Mouse (Mus musculus) neural tube, embryonic 12.5 days (tissue): Measurements from ENCODE around the gene Gm39566. TPM values are rescaled to one million over a fixed set of nuclear protein-coding genes. Genes with fewer than 3 reads are reported as not detected.

Source experiments
- ATAC-seq: fragments of 200-750 bp; cut with Nextera tagmentation; 2 replicates; pipeline ENCODE4 v1.8.0; 2017; ENCODE audit warnings: low read depth, mild to moderate bottlenecking, moderate TSS enrichment, moderate library complexity; ENCODE audit not compliant: low FRiP score
- H3K27ac ChIP-seq: fragments of 300-500 bp; sonication (generic); 2 replicates; pipeline ENCODE4 v1.5.1; 2016
- H3K27me3 ChIP-seq: fragments of 300-500 bp; sonication (generic); replicated peaks from 2 replicates; pipeline ENCODE4 v1.6.1; 2016; ENCODE audit warnings: mild to moderate bottlenecking
- H3K36me3 ChIP-seq: fragments of 300-500 bp; sonication (generic); 2 replicates; pipeline ENCODE4 v1.6.1; 2016; ENCODE audit warnings: mild to moderate bottlenecking
- H3K4me1 ChIP-seq: fragments of 300-500 bp; sonication (generic); 2 replicates; pipeline ENCODE4 v1.6.1; 2016
- H3K4me2 ChIP-seq: fragments of 300-500 bp; sonication (generic); replicated peaks from 2 replicates; pipeline ENCODE4 v1.6.1; 2016; ENCODE audit warnings: mild to moderate bottlenecking
- H3K4me3 ChIP-seq: fragments of 300-500 bp; sonication (generic); 2 replicates; pipeline ENCODE4 v1.5.1; 2016
- H3K9ac ChIP-seq: fragments of 300-500 bp; sonication (generic); 2 replicates; pipeline ENCODE4 v1.6.1; 2016; ENCODE audit warnings: mild to moderate bottlenecking
- H3K9me3 ChIP-seq: fragments of 300-500 bp; sonication (generic); 2 replicates; pipeline ENCODE4 v1.6.1; 2016; ENCODE audit warnings: mild to moderate bottlenecking
- WGBS: fragments of 180-500 bp; shearing (Covaris S2); methylation state at CpG from one replicate; pipeline ENCODE4 v1.1.7; 2016; 5-methylcytosine and 5-hydroxymethylcytosine counted together
- polyA plus RNA-seq: library from polyadenylated mRNA; unstranded; fragments of >200 nt; fragmentation: Nextera tagmentation; extraction: Ambion mirVana; gene quantifications from 2 replicates; pipeline ENCODE4 v1.2.1, GENCODE M21; 2016

Gene Gm39566
- polyA plus RNA-seq, 1 experiment from 2014 or later: not detected

GRCm38 (mm10) chr11:69803786-69804651, 11.1 kb downstream of the Gm39566 start:
- peaks cover 61% of the 10 kb centered on the region for H3K4me1 ChIP-seq
- no peaks in the 10 kb centered on the region for H3K36me3 ChIP-seq
- peaks cover 71% of the 10 kb centered on the region for H3K27me3 ChIP-seq
- peaks cover 5% of the 10 kb centered on the region; the same call in 1 of the 2 replicates for H3K9me3 ChIP-seq
- WGBS: 1% methylated on average over 60 of the region's 60 CpGs
- H3K4me3 ChIP-seq: peak overlapping the region; percentile 54
- peak overlapping the region; percentile 69 for H3K9ac ChIP-seq
- H3K4me2 ChIP-seq: peak overlapping the region; percentile 92
- H3K27ac ChIP-seq: 0 out of 2 replicates have a peak overlapping the region, but pooled peaks have one; percentile 20
- 0 out of 2 replicates have a peak, but pooled peaks have one; percentile 7 for ATAC-seq

GRCm38 (mm10) chr11:69803328-69803727, 11.8 kb downstream of the Gm39566 start:
- Histone ChIP-seq H3K27me3 (peaks cover 72% of the 10 kb centered on the region), H3K9ac (peak overlapping the region; percentile 69), H3K4me2 (peak overlapping the region; percentile 92), H3K4me1 (peaks cover 68% of the 10 kb centered on the region), H3K36me3 (no peaks in the 10 kb centered on the region), H3K9me3 (peaks cover 5% of the 10 kb centered on the region; the same call in 1 of the 2 replicates), H3K27ac (0 out of 2 replicates have a peak overlapping the region, but pooled peaks have one; percentile 20), H3K4me3 (peak overlapping the region; percentile 54)
- 2% methylated on average over 12 of the region's 12 CpGs for WGBS
- ATAC-seq: no peak

- peak overlapping the region; percentile 46; the same call in 1 of the 2 replicates for H3K27ac ChIP-seq
- H3K4me2 ChIP-seq: peak overlapping the region; percentile 92
- peaks cover 75% of the 10 kb centered on the region for H3K27me3 ChIP-seq
- peaks cover 5% of the 10 kb centered on the region; the same call in 1 of the 2 replicates for H3K9me3 ChIP-seq
- no peaks in the 10 kb centered on the region for H3K36me3 ChIP-seq
- peaks cover 72% of the 10 kb centered on the region for H3K4me1 ChIP-seq
- peak overlapping the region; percentile 69 for H3K9ac ChIP-seq
- H3K4me3 ChIP-seq: peak overlapping the region; percentile 54
- ATAC-seq: no peak
- under 1% methylated on average over 33 of the region's 33 CpGs for WGBS
These were observed 12.4 kb downstream of the Gm39566 start for GRCm38 (mm10) chr11:69802648-69803105.

- Histone ChIP-seq H3K27me3 (peaks cover 75% of the 10 kb centered on the region), H3K9ac (peak within 1 kb of the TSS; percentile 69), H3K36me3 (no peaks in the 10 kb centered on the region), H3K4me1 (peaks cover 72% of the 10 kb centered on the region), H3K9me3 (peaks cover 3% of the 10 kb centered on the region; the same call in 1 of the 2 replicates), H3K4me2 (peak within 1 kb of the TSS; percentile 92), H3K4me3 (peak within 1 kb of the TSS; percentile 54), H3K27ac (peak within 1 kb of the TSS; percentile 68)
- no peak for ATAC-seq
- 1% methylated on average over 33 of the region's 33 CpGs for WGBS
These were observed 13.6 kb downstream of the Gm39566 start, which contains the start of gene Fgf11 for GRCm38 (mm10) chr11:69801379-69801977. Gene Fgf11, minus strand, starts transcription at chr11:69801857.

GRCm38 (mm10) chr11:69800392-69801197, 14.5 kb downstream of the Gm39566 start:
- peak; percentile 65 for ATAC-seq
- Histone ChIP-seq H3K9me3 (no peaks in the 10 kb centered on the region), H3K4me2 (peak overlapping the region; percentile 92), H3K27me3 (peaks cover 71% of the 10 kb centered on the region), H3K36me3 (no peaks in the 10 kb centered on the region), H3K9ac (peak overlapping the region; percentile 60), H3K4me1 (peaks cover 77% of the 10 kb centered on the region), H3K4me3 (peak overlapping the region; percentile 54), H3K27ac (peak overlapping the region; percentile 68)
- WGBS: under 1% methylated on average over 36 of the region's 36 CpGs

GRCm38 (mm10) chr11:69800138-69800391, 15.0 kb downstream of the Gm39566 start:
- Histone ChIP-seq H3K4me3 (peak overlapping the region; percentile 54), H3K36me3 (no peaks in the 10 kb centered on the region), H3K27me3 (peaks cover 66% of the 10 kb centered on the region), H3K4me2 (peak overlapping the region; percentile 92), H3K27ac (peak overlapping the region; percentile 68), H3K9ac (peak overlapping the region; percentile 60), H3K9me3 (no peaks in the 10 kb centered on the region), H3K4me1 (peaks cover 79% of the 10 kb centered on the region)
- WGBS: 1% methylated on average over 11 of the region's 11 CpGs
- peak; percentile 34; the same call in 1 of the 2 replicates for ATAC-seq

GRCm38 (mm10) chr11:69799394-69800137, 15.5 kb downstream of the Gm39566 start:
- WGBS: 15% methylated on average over 12 of the region's 12 CpGs
- H3K9ac ChIP-seq: peak overlapping the region; percentile 60
- H3K4me2 ChIP-seq: peak overlapping the region; percentile 92
- peaks cover 74% of the 10 kb centered on the region for H3K4me1 ChIP-seq
- no peak for ATAC-seq
- H3K9me3 ChIP-seq: no peaks in the 10 kb centered on the region
- no peaks in the 10 kb centered on the region for H3K36me3 ChIP-seq
- H3K27me3 ChIP-seq: peaks cover 61% of the 10 kb centered on the region
- peak overlapping the region; percentile 54 for H3K4me3 ChIP-seq
- H3K27ac ChIP-seq: peak overlapping the region; percentile 68

GRCm38 (mm10) chr11:69797924-69798323, 17.2 kb downstream of the Gm39566 start:
- peaks cover 55% of the 10 kb centered on the region for H3K27me3 ChIP-seq
- 72% methylated on average over 7 of the region's 7 CpGs for WGBS
- no peaks in the 10 kb centered on the region for H3K9me3 ChIP-seq
- H3K36me3 ChIP-seq: no peaks in the 10 kb centered on the region
- 0 out of 2 replicates have a peak overlapping the region, but pooled peaks have one; percentile 3 for H3K4me2 ChIP-seq
- no peak overlapping the region for H3K9ac ChIP-seq
- no peak for ATAC-seq
- no peak overlapping the region for H3K4me3 ChIP-seq
- peaks cover 58% of the 10 kb centered on the region for H3K4me1 ChIP-seq
- H3K27ac ChIP-seq: no peak overlapping the region

GRCm38 (mm10) chr11:69795983-69796435, 19.1 kb downstream of the Gm39566 start:
- Histone ChIP-seq H3K27me3 (peaks cover 42% of the 10 kb centered on the region), H3K9me3 (no peaks in the 10 kb centered on the region), H3K36me3 (no peaks in the 10 kb centered on the region), H3K4me3 (peak overlapping the region; percentile 35), H3K4me1 (peaks cover 38% of the 10 kb centered on the region), H3K9ac (peak overlapping the region; percentile 44), H3K4me2 (peak overlapping the region; percentile 75), H3K27ac (no peak overlapping the region)
- no peak for ATAC-seq
- 2% methylated on average over 13 of the region's 13 CpGs for WGBS

- no peak within 1 kb of the TSS for H3K27ac ChIP-seq
- no peaks in the 10 kb centered on the region for H3K9me3 ChIP-seq
- WGBS: 2% methylated on average over 52 of the region's 52 CpGs
- ATAC-seq: peak; percentile 91
- H3K27me3 ChIP-seq: peaks cover 38% of the 10 kb centered on the region
- peaks cover 32% of the 10 kb centered on the region for H3K4me1 ChIP-seq
- H3K36me3 ChIP-seq: no peaks in the 10 kb centered on the region
- H3K4me2 ChIP-seq: peak within 1 kb of the TSS; percentile 75
- peak within 1 kb of the TSS; percentile 35 for H3K4me3 ChIP-seq
- H3K9ac ChIP-seq: peak within 1 kb of the TSS; percentile 44
These were observed 19.7 kb downstream of the Gm39566 start, which contains the start of gene Chrnb1 for GRCm38 (mm10) chr11:69795168-69795982. Gene Chrnb1, minus strand, starts transcription at chr11:69795943.
